Mouse (Mus musculus): Measurements from ENCODE around the gene Rbm18.

Rbm18 gene

GRCm38 (mm10) chr2:36104956-36105741, 31.4 kb downstream of the Rbm18 start, which contains the start of gene Lhx6:
Lhx6 (minus strand) TSS chr2:36105408.
- no peak for DNase-seq (ENCODE audit: low spot score in 2 of 2)

DNA sequence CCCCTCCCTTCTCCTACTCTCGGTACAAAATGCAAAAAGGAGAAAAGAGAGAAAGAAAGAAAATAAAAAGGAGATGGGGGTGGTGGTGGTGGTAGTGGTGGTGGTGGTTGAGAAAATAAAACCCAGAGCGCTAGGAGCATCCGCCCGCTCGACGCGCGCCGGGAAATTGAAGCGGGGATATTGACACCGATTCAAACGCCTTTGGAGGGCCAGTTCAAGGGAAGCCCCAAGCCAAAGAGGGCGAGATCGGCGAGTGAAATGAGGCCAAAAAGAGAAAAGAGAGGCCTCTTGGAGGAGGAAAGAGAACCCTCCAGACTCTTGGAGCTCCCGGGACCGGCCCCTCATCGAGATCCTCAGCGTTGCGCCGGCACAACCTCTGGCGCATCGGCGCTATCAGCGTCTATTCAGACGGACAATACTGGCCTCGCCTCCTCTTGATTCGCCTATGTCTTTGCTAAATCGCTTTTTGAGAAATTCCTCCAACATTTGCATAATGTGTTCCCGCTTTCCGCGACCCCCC, 32.1 kb downstream of the Rbm18 start:
- DNase-seq (ENCODE audit: low spot score in 2 of 2) = no peak

- DNase-seq (ENCODE audit: low spot score in 2 of 2) = no peak
Observed at GRCm38 (mm10) chr2:36103555-36104367, 32.8 kb downstream of the Rbm18 start.

DNA sequence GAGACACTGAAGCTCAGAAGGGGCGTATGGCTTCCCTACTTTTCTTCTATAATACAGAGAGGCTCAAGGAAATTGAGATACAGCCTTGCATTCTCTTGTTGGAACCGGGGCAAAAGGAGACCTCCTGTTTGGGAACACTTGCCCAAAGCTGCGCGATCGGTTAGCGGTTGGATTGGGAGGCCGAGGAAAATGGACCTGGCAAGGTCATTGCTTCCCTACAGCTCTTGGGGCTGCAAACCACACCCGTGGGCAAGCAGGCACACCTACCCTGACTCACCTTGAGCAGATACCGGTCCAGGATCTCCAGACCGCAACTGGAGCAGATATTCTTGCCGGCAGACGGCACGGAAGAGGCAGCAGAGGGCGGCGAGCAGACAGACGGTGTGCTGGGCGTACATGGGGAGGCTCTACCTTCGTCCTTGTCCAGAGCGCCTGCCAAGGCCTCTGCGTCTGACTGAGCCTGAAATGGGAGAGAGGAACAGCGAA, 33.5 kb downstream of the Rbm18 start:
- no peak for DNase-seq (ENCODE audit: low spot score in 2 of 2)

DNA sequence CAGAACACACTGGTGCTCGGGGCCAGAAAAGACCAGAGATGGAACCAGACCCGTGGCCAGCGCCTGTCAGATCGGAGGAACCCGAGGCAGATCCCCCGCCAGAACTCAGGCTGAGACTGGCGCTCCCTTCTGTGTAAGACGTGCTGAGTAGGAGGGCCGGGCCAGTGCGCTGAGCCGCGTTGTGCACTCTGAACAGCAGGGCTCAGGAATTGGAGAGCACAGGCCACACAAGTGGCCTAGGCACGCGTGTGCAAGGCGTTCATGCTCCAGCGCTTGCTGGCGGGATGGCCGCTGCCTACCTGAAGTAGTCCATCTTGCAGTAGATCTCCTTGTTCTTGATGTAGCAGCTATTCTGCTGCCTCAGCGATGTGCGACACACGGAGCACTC, 34.0 kb downstream of the Rbm18 start:
- no peak for DNase-seq (ENCODE audit: low spot score in 2 of 2)

GRCm38 (mm10) chr2:36101866-36102558, 34.6 kb downstream of the Rbm18 start:
- DNase-seq (ENCODE audit: low spot score in 2 of 2) = no peak

DNA sequence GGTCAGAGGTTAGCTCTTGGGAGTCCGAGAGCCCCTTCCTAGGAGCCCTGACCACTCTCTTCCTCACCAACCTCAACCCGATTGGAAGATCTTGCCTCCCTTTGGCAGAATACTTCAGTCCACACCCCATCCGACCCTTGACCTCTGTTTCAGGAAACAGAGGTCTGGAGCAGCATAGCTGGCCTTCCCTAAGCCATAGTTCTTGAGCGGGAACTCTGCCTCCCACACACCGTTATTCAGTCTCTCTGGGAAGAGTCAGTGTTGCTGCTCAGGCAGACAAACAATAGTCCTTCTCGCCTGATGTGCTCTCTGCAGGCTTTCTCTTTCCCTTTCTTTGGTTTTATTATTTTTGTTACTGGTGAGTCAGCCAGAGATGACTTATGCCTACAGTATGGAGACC, 36.8 kb downstream of the Rbm18 start:
- DNase-seq (ENCODE audit: low spot score in 2 of 2) = no peak

GRCm38 (mm10) chr2:36098021-36098420, 38.6 kb downstream of the Rbm18 start:
- no peak for DNase-seq (ENCODE audit: low spot score in 2 of 2)

DNA sequence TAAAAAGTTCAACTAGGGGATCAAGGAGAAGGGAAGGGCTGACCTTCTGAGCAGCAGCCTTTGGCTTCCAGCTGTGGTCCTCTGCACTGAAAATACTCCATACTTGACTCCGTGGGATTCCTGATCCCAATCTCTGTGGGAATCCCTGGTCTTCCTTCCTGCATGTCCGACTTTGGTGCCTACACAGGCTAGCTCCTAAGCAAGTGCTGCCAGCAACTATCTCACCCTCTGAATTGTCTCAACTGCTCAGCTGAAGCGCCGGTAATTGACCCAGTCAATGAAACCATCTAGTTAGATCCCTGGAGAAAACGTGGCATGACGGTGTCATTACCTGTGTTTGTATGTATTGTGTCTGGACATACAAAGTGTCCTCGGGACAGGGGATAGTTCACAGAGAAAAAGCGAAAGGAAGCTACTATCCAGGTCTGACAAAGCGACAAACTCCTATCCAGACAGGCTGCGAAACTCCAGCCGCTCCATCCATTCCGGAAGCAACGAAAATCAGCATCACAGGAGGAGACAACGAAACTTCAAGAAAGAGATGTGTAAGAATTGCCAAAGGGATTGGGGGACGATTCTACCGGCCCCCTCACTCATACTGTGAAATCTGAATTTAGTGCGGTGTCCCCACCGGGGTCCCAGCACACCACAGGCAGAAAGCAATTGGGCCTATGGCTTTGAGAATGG, 39.3 kb downstream of the Rbm18 start:
- no peak for DNase-seq (ENCODE audit: low spot score in 2 of 2)

DNA sequence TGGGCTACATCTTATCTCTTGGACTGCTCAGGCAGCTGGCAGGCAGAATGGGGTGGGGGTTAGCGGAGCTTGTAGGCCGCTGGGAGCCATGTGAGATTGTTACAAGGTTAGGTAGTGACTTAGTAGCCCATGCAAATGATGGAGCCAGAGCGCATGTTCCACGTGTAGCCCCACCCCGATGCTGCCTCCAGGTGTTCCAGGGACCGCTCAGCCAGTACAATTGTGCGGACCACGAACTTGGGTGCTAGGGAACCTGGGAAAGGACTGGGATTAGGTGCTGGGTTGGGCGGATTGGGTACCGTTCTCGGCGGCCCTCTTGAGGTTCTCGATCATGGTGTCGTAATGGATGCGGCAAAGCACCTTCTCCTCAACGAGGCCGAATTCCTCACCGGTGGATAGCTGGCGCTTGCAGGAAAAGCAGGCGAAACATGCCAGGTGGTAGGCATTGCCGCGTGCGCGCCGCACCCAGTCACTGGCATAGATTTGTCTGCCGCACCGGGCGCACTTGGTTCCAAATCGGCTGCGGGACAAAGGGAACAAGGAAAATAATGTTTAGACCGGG, 42.6 kb downstream of the Rbm18 start:
- no peak for DNase-seq (ENCODE audit: low spot score in 2 of 2)

DNA sequence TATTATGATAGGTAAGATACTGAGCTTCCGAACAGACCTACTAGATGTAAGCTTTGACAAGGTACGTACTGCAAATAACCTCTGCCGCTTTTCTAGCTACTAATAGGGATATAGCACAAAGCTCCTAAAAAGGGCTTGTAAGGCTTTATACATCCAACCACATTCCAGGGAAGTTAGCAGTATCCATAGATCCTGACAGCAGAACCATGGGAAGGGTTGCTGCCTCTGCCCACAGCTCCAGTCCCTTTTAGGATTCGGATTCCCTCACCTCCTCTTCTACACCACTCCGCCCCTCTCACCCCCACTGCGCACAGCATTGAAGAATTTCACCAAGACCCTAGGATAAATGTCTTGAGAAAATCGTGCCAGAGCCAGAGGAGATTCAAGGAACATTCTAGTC, 43.3 kb downstream of the Rbm18 start:
- no peak for DNase-seq (ENCODE audit: low spot score in 2 of 2)

- no peak for DNase-seq (ENCODE audit: low spot score in 2 of 2)
Observed at GRCm38 (mm10) chr2:36092748-36093147, 43.8 kb downstream of the Rbm18 start.

DNA sequence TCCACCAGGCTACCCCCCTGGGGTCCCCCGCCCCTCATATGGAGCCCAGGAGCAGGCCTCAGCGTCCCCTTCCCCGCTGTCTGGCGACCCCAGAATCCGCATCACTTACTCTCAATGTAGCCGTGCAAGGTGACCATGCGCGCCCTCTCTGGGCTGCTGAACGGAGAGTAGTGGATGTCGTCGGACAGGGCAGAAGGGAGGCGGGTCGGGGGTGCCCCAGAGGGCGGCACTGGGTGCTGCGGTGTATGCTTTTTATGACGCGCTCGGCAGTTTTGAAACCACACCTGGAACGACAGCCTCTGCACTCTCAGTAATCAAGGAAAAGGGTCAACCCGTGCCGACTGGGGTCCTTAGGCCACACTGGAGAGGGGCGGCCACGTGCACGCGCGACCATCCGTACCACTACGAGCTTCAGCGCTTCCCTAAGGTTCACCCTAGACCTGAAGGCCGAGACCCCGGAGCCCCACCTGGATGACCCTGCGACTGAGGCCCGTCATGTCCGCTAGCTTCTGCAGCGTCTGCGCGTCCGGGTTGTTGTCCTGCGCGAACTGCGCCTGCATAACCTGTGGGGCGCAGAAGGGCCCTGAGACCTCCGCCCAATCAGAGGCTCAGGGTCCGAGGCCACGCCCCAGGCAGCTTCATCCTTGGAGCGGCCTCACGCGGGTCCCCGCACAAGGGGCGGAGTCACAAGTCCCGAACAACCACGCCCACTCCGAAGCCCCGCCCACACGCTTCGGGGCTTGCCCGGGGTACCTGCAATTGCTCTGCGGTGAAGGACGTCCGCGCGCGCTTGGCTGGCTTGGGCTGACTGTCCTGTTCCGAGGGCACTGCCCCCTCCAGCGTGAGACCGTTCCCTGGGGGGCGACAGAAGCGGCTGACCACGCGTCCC, 45.5 kb downstream of the Rbm18 start:
- DNase-seq (ENCODE audit: low spot score in 2 of 2) = peak; percentile 44 to 71

GRCm38 (mm10) chr2:36089190-36089589, 47.4 kb downstream of the Rbm18 start:
- DNase-seq (ENCODE audit: low spot score in 2 of 2) = no peak

GRCm38 (mm10) chr2:36085041-36085440, 51.5 kb downstream of the Rbm18 start:
- no peak for DNase-seq (ENCODE audit: low spot score in 2 of 2)

DNA sequence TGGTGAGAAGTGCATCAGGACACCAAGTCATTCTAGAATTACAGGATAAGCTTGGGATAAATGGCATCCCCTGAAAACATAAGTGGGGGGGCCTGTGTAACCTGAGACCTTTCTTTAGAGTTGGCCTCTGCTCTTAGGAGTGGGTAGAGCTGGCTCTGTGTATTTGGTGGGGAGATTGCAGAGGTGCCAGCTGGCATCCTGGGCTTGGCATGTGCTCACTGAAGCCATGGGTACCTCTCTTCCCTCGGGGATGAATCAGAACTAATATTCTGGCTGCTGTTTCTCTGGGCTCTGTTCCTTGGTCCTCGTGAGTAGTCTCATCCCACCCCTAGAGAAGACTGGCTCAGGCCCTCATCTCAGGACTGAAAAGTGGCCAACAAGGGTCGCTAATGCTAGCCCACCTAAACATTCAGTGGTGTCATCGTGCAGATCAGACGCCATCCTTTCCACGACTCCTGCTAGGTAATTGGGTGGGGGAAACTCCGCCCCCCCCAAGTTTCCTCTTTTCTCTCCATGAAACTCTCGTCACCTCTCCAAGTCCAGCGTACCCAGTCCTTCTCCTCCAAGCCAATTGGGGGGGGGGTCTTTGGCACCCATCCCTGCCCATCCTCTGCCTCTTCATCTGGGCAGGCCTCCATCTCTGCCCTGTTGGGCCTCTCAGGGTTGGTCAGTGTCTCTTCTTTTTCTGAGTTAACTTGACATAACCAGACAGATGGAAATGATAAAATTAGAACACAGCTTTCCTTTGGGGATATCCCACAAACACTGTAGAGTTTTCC, 53.6 kb downstream of the Rbm18 start:
- DNase-seq (ENCODE audit: low spot score in 2 of 2) = no peak

- no peak for DNase-seq (ENCODE audit: low spot score in 2 of 2)
Observed at GRCm38 (mm10) chr2:36081446-36081845, 55.1 kb downstream of the Rbm18 start.

GRCm38 (mm10) chr2:36077160-36077761, 59.3 kb downstream of the Rbm18 start:
- no peak for DNase-seq (ENCODE audit: low spot score in 2 of 2)

GRCm38 (mm10) chr2:36075210-36075609, 61.4 kb downstream of the Rbm18 start:
- DNase-seq (ENCODE audit: low spot score in 2 of 2) = no peak
